Mouse (Mus musculus) ES-Bruce4 (cell line): ENCODE measurements around the gene Cbfa2t2.

Experiments used
- CTCF ChIP-seq: IDR thresholded peaks from one replicate; pipeline ENCODE4 v1.8.1; 2011; ENCODE audit warnings: low read depth, low read length
- EP300 ChIP-seq: IDR thresholded peaks from 2 replicates; pipeline ENCODE4 v1.6.1; 2011; ENCODE audit warnings: low read depth, low read length; ENCODE audit not compliant: insufficient read depth
- POLR2A ChIP-seq: IDR thresholded peaks from one replicate; pipeline ENCODE4 v1.8.1; 2011; ENCODE audit warnings: low read length; ENCODE audit not compliant: insufficient read depth

DNA sequence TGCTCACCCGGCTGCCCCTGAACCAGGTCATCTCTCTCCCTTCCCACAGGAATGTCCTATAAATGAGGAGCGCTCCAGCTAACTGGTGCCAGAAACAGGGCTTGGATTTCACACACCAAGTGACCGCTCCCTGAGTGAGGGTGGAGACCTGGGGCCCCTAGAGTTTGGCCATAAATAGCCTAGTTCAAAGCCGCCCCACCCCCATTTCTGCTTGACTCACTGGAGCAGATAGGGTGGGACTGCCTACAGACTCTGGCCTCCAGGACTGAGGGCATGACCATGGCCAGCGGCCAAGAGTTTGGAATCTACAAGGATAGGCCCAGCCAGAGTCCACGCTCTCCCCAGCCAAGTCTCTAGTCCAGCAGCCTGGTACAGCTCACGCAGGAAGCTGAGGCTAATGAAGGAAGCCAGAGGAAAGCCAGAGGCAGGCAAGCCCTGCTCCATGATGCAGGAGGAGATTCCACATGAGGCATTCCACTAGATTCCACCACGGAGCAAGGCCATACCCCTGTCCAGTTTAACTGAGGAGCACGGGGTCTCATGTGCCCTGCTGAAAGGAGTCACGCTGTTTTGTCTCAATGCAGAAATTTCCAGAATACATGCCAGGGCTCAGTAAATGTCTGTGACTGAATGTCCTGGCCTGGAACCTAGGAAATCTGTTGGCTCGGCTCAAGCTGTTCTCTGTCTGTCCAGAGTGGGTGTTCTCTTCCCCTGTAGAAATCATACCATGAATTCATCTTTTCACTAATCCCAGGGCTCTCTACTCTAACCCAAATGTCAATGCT is 45.9 kb upstream of the Cbfa2t2 start:
- TF ChIP-seq CTCF: no peak
- no peak for TF ChIP-seq POLR2A
- TF ChIP-seq EP300: no peak
